Mouse (Mus musculus) heart, embryonic 13.5 days (tissue): ENCODE measurements around the gene Lyl1. TPM values are rescaled to one million over a fixed set of nuclear protein-coding genes. Genes with fewer than 3 reads are reported as not detected.

Experiments
- ATAC-seq: fragments of 200-750 bp; cut with Nextera tagmentation; 2 replicates; pipeline ENCODE4 v1.8.0; 2017; ENCODE audit warnings: moderate TSS enrichment; ENCODE audit not compliant: insufficient number of reproducible peaks, low FRiP score, low TSS enrichment; ENCODE audit errors: extremely low read depth
- H3K27ac ChIP-seq: fragments of 300-500 bp; sonication (generic); replicated peaks from 2 replicates; pipeline ENCODE4 v1.5.1; 2015; ENCODE audit warnings: moderate library complexity, mild to moderate bottlenecking, inconsistent platforms
- H3K27me3 ChIP-seq: fragments of 300-500 bp; sonication (generic); replicated peaks from 2 replicates; pipeline ENCODE4 v1.6.1; 2015; ENCODE audit warnings: mild to moderate bottlenecking, inconsistent platforms
- H3K36me3 ChIP-seq: fragments of 300-500 bp; sonication (generic); 2 replicates; pipeline ENCODE4 v1.6.1; 2015; ENCODE audit warnings: mild to moderate bottlenecking, inconsistent platforms
- H3K4me1 ChIP-seq: fragments of 300-500 bp; sonication (generic); 2 replicates; pipeline ENCODE4 v1.6.1; 2015; ENCODE audit warnings: inconsistent platforms
- H3K4me2 ChIP-seq: fragments of 300-500 bp; sonication (generic); 2 replicates; pipeline ENCODE4 v1.6.1; 2015; ENCODE audit warnings: inconsistent platforms, mild to moderate bottlenecking, moderate library complexity
- H3K4me3 ChIP-seq: fragments of 300-500 bp; sonication (generic); 2 replicates; pipeline ENCODE4 v1.5.1; 2015; ENCODE audit warnings: moderate library complexity, mild to moderate bottlenecking, inconsistent platforms
- H3K9ac ChIP-seq: fragments of 300-500 bp; sonication (generic); 2 replicates; pipeline ENCODE4 v1.6.1; 2015; ENCODE audit warnings: inconsistent platforms, mild to moderate bottlenecking, moderate library complexity
- H3K9me3 ChIP-seq: fragments of 300-500 bp; sonication (generic); 2 replicates; pipeline ENCODE4 v1.6.1; 2016; ENCODE audit warnings: inconsistent platforms
- WGBS: fragments of 180-500 bp; shearing (Covaris S2); methylation state at CpG from one replicate; pipeline ENCODE4 v1.1.7; 2015; ENCODE audit warnings: mixed read lengths; 5-methylcytosine and 5-hydroxymethylcytosine counted together
- polyA plus RNA-seq: library from polyadenylated mRNA; unstranded; fragments of >200 nt; fragmentation: Nextera tagmentation; extraction: Ambion mirVana; gene quantifications from 2 replicates; pipeline ENCODE4 v1.2.1, GENCODE M21; 2015

The Lyl1 gene
- polyA plus RNA-seq, 1 experiment from 2014 or later, result 17.1 TPM

- peaks cover 95% of the 10 kb centered on the region for H3K4me1 ChIP-seq
- H3K36me3 ChIP-seq, result no peaks in the 10 kb centered on the region
- 39% methylated on average over 2 of the region's 2 CpGs for WGBS
- no peaks in the 10 kb centered on the region for H3K9me3 ChIP-seq
- H3K9ac ChIP-seq, result peak overlapping the region; percentile 60
- peak overlapping the region; percentile 29; the same call in 1 of the 2 replicates for H3K27ac ChIP-seq
- peaks cover 14% of the 10 kb centered on the region for H3K27me3 ChIP-seq
- no peak overlapping the region for H3K4me2 ChIP-seq
- no peak for ATAC-seq
- no peak overlapping the region for H3K4me3 ChIP-seq
These were observed 34.3 kb downstream of the Lyl1 start for GRCm38 (mm10) chr8:84735597-84735996.

GRCm38 (mm10) chr8:84736521-84736920 lies 35.3 kb downstream of the Lyl1 start:
- Histone ChIP-seq H3K27me3 (peaks cover 24% of the 10 kb centered on the region), H3K27ac (no peak overlapping the region), H3K9me3 (no peaks in the 10 kb centered on the region), H3K9ac (peak overlapping the region; percentile 60; the same call in 1 of the 2 replicates), H3K4me1 (peaks cover 95% of the 10 kb centered on the region), H3K4me3 (no peak overlapping the region), H3K36me3 (no peaks in the 10 kb centered on the region), H3K4me2 (no peak overlapping the region)
- no peak for ATAC-seq
- 91% methylated on average over 4 of the region's 4 CpGs for WGBS

GRCm38 (mm10) chr8:84737608-84738007 lies 36.4 kb downstream of the Lyl1 start:
- peak overlapping the region; percentile 71 for H3K9ac ChIP-seq
- 0 out of 2 replicates have a peak, but pooled peaks have one; percentile 15 for ATAC-seq
- WGBS, result 1% methylated on average over 16 of the region's 16 CpGs
- H3K27ac ChIP-seq, result peak overlapping the region; percentile 60; the same call in 1 of the 2 replicates
- H3K4me3 ChIP-seq, result peak overlapping the region; percentile 31
- H3K27me3 ChIP-seq, result peaks cover 28% of the 10 kb centered on the region
- peaks cover 95% of the 10 kb centered on the region for H3K4me1 ChIP-seq
- no peaks in the 10 kb centered on the region for H3K36me3 ChIP-seq
- no peaks in the 10 kb centered on the region for H3K9me3 ChIP-seq
- H3K4me2 ChIP-seq, result peak overlapping the region; percentile 60

GRCm38 (mm10) chr8:84738266-84738665 lies 37.0 kb downstream of the Lyl1 start:
- H3K36me3 ChIP-seq, result no peaks in the 10 kb centered on the region
- H3K27ac ChIP-seq, result peak overlapping the region; percentile 60; the same call in 1 of the 2 replicates
- 30% methylated on average over 10 of the region's 10 CpGs for WGBS
- H3K27me3 ChIP-seq, result peaks cover 28% of the 10 kb centered on the region
- H3K9me3 ChIP-seq, result no peaks in the 10 kb centered on the region
- H3K9ac ChIP-seq, result peak overlapping the region; percentile 71
- no peak for ATAC-seq
- H3K4me3 ChIP-seq, result peak overlapping the region; percentile 31
- peak overlapping the region; percentile 60 for H3K4me2 ChIP-seq
- H3K4me1 ChIP-seq, result peaks cover 95% of the 10 kb centered on the region

GRCm38 (mm10) chr8:84738715-84739400 lies 37.6 kb downstream of the Lyl1 start:
- ATAC-seq, result no peak
- Histone ChIP-seq H3K27ac (peak overlapping the region; percentile 60; the same call in 1 of the 2 replicates), H3K9me3 (no peaks in the 10 kb centered on the region), H3K9ac (peak overlapping the region; percentile 71; the same call in 1 of the 2 replicates), H3K27me3 (peaks cover 28% of the 10 kb centered on the region), H3K36me3 (no peaks in the 10 kb centered on the region), H3K4me2 (peak overlapping the region; percentile 60; the same call in 1 of the 2 replicates), H3K4me1 (peaks cover 95% of the 10 kb centered on the region), H3K4me3 (no peak overlapping the region)
- WGBS, result 69% methylated on average over 10 of the region's 10 CpGs

GRCm38 (mm10) chr8:84739401-84739742 lies 38.1 kb downstream of the Lyl1 start:
- ATAC-seq, result no peak
- Histone ChIP-seq H3K9me3 (no peaks in the 10 kb centered on the region), H3K27ac (peak overlapping the region; percentile 60; the same call in 1 of the 2 replicates), H3K36me3 (no peaks in the 10 kb centered on the region), H3K4me3 (no peak overlapping the region), H3K9ac (peak overlapping the region; percentile 40; the same call in 1 of the 2 replicates), H3K4me2 (no peak overlapping the region), H3K27me3 (peaks cover 28% of the 10 kb centered on the region), H3K4me1 (peaks cover 96% of the 10 kb centered on the region)
- 16% methylated on average over 1 of the region's 1 CpGs for WGBS

GRCm38 (mm10) chr8:84740895-84741843 lies 39.9 kb downstream of the Lyl1 start:
- WGBS, result 56% methylated on average over 13 of the region's 13 CpGs
- Histone ChIP-seq H3K4me2 (no peak overlapping the region), H3K4me1 (peaks cover 96% of the 10 kb centered on the region), H3K27me3 (peaks cover 30% of the 10 kb centered on the region), H3K4me3 (no peak overlapping the region), H3K27ac (peak overlapping the region; percentile 95), H3K36me3 (no peaks in the 10 kb centered on the region), H3K9me3 (no peaks in the 10 kb centered on the region), H3K9ac (peak overlapping the region; percentile 80)
- ATAC-seq, result no peak

GRCm38 (mm10) chr8:84742171-84743053 lies 41.2 kb downstream of the Lyl1 start:
- Histone ChIP-seq H3K36me3 (no peaks in the 10 kb centered on the region), H3K4me3 (peak overlapping the region; percentile 36)
- 16% methylated on average over 32 of the region's 32 CpGs for WGBS

GRCm38 (mm10) chr8:84743054-84743415 lies 41.8 kb downstream of the Lyl1 start:
- 14% methylated on average over 10 of the region's 10 CpGs for WGBS
- Histone ChIP-seq H3K9me3 (no peaks in the 10 kb centered on the region), H3K36me3 (no peaks in the 10 kb centered on the region), H3K27me3 (peaks cover 40% of the 10 kb centered on the region), H3K4me3 (peak overlapping the region; percentile 36), H3K9ac (peak overlapping the region; percentile 80), H3K4me2 (peak overlapping the region; percentile 63), H3K27ac (peak overlapping the region; percentile 95), H3K4me1 (peaks cover 92% of the 10 kb centered on the region)
- 0 out of 2 replicates have a peak, but pooled peaks have one; percentile 1 for ATAC-seq

More at GRCm38 (mm10) chr8:84742171-84743053, 41.2 kb downstream of the Lyl1 start:
- peaks cover 98% of the 10 kb centered on the region for H3K4me1 ChIP-seq
- no peaks in the 10 kb centered on the region for H3K9me3 ChIP-seq
- peaks cover 40% of the 10 kb centered on the region for H3K27me3 ChIP-seq
- peak; percentile 23; the same call in 1 of the 2 replicates for ATAC-seq
- H3K4me2 ChIP-seq, result peak overlapping the region; percentile 63
- peak overlapping the region; percentile 80 for H3K9ac ChIP-seq
- peak overlapping the region; percentile 95 for H3K27ac ChIP-seq

- Histone ChIP-seq H3K4me2 (peak overlapping the region; percentile 63), H3K27me3 (peaks cover 34% of the 10 kb centered on the region), H3K4me1 (peaks cover 87% of the 10 kb centered on the region), H3K9me3 (no peaks in the 10 kb centered on the region), H3K36me3 (no peaks in the 10 kb centered on the region), H3K4me3 (peak overlapping the region; percentile 14; the same call in 1 of the 2 replicates), H3K27ac (peak overlapping the region; percentile 95), H3K9ac (peak overlapping the region; percentile 80)
- WGBS, result 14% methylated on average over 17 of the region's 17 CpGs
- peak; percentile 20; the same call in 1 of the 2 replicates for ATAC-seq
These were observed 42.5 kb downstream of the Lyl1 start for GRCm38 (mm10) chr8:84743517-84744420.
